Mouse (Mus musculus): Measurements from ENCODE around the gene Dennd1a. TPM values are rescaled to one million over a fixed set of nuclear protein-coding genes. Genes with fewer than 3 reads are reported as not detected.

Gene Dennd1a
- polyA plus RNA-seq, 1 experiment from 2014 or later, result 9.6 TPM

GRCm38 (mm10) chr2:38135427-38135826 is 151.8 kb downstream of the Dennd1a start:
- WGBS, result 60% methylated on average over 3 of the region's 3 CpGs
- Histone ChIP-seq H3K27me3 (replicated peaks; ENCODE audit: control insufficient read depth, insufficient read depth, low read length) (no peaks in the 10 kb centered on the region), H3K36me3 (ENCODE audit: control insufficient read depth, insufficient read depth, low read length) (no peaks in the 10 kb centered on the region), H3K4me2 (ENCODE audit: low read depth, low read length) (no peak overlapping the region), H3K9ac (ENCODE audit: low read depth, low read length) (no peak overlapping the region), H3K4me3 (ENCODE audit: low read length) (no peak overlapping the region), H3K4me1 (ENCODE audit: control insufficient read depth, insufficient read depth, low read length) (no peaks in the 10 kb centered on the region), H3K27ac (ENCODE audit: low read length) (no peak overlapping the region), H3K9me3 (ENCODE audit: control insufficient read depth, low read length) (no peaks in the 10 kb centered on the region)
- ATAC-seq, result no peak

- no peak overlapping the region for H3K4me2 ChIP-seq (ENCODE audit: low read depth, low read length)
- H3K4me1 ChIP-seq (ENCODE audit: control insufficient read depth, insufficient read depth, low read length), result no peaks in the 10 kb centered on the region
- H3K36me3 ChIP-seq (ENCODE audit: control insufficient read depth, insufficient read depth, low read length), result no peaks in the 10 kb centered on the region
- H3K4me3 ChIP-seq (ENCODE audit: low read length), result no peak overlapping the region
- H3K27me3 ChIP-seq (replicated peaks; ENCODE audit: control insufficient read depth, insufficient read depth, low read length), result no peaks in the 10 kb centered on the region
- WGBS, result 90% methylated on average over 5 of the region's 5 CpGs
- H3K27ac ChIP-seq (ENCODE audit: low read length), result no peak overlapping the region
- H3K9ac ChIP-seq (ENCODE audit: low read depth, low read length), result no peak overlapping the region
- no peak for ATAC-seq
- H3K9me3 ChIP-seq (ENCODE audit: control insufficient read depth, low read length), result no peaks in the 10 kb centered on the region
Measured at GRCm38 (mm10) chr2:38133036-38133825, 154.0 kb downstream of the Dennd1a start.

GRCm38 (mm10) chr2:38132233-38132822 is 154.9 kb downstream of the Dennd1a start:
- WGBS, result 86% methylated on average over 1 of the region's 1 CpGs
- no peak for ATAC-seq
- no peaks in the 10 kb centered on the region for H3K4me1 ChIP-seq (ENCODE audit: control insufficient read depth, insufficient read depth, low read length)
- no peak overlapping the region for H3K4me3 ChIP-seq (ENCODE audit: low read length)
- H3K27me3 ChIP-seq (replicated peaks; ENCODE audit: control insufficient read depth, insufficient read depth, low read length), result no peaks in the 10 kb centered on the region
- H3K36me3 ChIP-seq (ENCODE audit: control insufficient read depth, insufficient read depth, low read length), result no peaks in the 10 kb centered on the region
- no peak overlapping the region for H3K9ac ChIP-seq (ENCODE audit: low read depth, low read length)
- no peak overlapping the region for H3K4me2 ChIP-seq (ENCODE audit: low read depth, low read length)
- H3K27ac ChIP-seq (ENCODE audit: low read length), result no peak overlapping the region
- H3K9me3 ChIP-seq (ENCODE audit: control insufficient read depth, low read length), result no peaks in the 10 kb centered on the region

- WGBS, result 81% methylated on average over 1 of the region's 1 CpGs
- Histone ChIP-seq H3K4me3 (ENCODE audit: low read length) (no peak overlapping the region), H3K9me3 (ENCODE audit: control insufficient read depth, low read length) (no peaks in the 10 kb centered on the region), H3K36me3 (ENCODE audit: control insufficient read depth, insufficient read depth, low read length) (no peaks in the 10 kb centered on the region), H3K4me1 (ENCODE audit: control insufficient read depth, insufficient read depth, low read length) (no peaks in the 10 kb centered on the region), H3K27ac (ENCODE audit: low read length) (no peak overlapping the region), H3K27me3 (replicated peaks; ENCODE audit: control insufficient read depth, insufficient read depth, low read length) (no peaks in the 10 kb centered on the region), H3K9ac (ENCODE audit: low read depth, low read length) (no peak overlapping the region), H3K4me2 (ENCODE audit: low read depth, low read length) (no peak overlapping the region)
- ATAC-seq, result no peak
Measured at GRCm38 (mm10) chr2:38131538-38131937, 155.7 kb downstream of the Dennd1a start.

GRCm38 (mm10) chr2:38129961-38130802 is 157.0 kb downstream of the Dennd1a start:
- no peak overlapping the region for H3K4me2 ChIP-seq (ENCODE audit: low read depth, low read length)
- H3K4me1 ChIP-seq (ENCODE audit: control insufficient read depth, insufficient read depth, low read length), result no peaks in the 10 kb centered on the region
- no peaks in the 10 kb centered on the region for H3K9me3 ChIP-seq (ENCODE audit: control insufficient read depth, low read length)
- no peak overlapping the region for H3K27ac ChIP-seq (ENCODE audit: low read length)
- no peak overlapping the region for H3K9ac ChIP-seq (ENCODE audit: low read depth, low read length)
- ATAC-seq, result no peak
- 73% methylated on average over 6 of the region's 6 CpGs for WGBS
- no peak overlapping the region for H3K4me3 ChIP-seq (ENCODE audit: low read length)
- no peaks in the 10 kb centered on the region for H3K27me3 ChIP-seq (replicated peaks; ENCODE audit: control insufficient read depth, insufficient read depth, low read length)
- H3K36me3 ChIP-seq (ENCODE audit: control insufficient read depth, insufficient read depth, low read length), result no peaks in the 10 kb centered on the region

GRCm38 (mm10) chr2:38126383-38126732 is 160.8 kb downstream of the Dennd1a start:
- no peaks in the 10 kb centered on the region for H3K36me3 ChIP-seq (ENCODE audit: control insufficient read depth, insufficient read depth, low read length)
- H3K27me3 ChIP-seq (replicated peaks; ENCODE audit: control insufficient read depth, insufficient read depth, low read length), result no peaks in the 10 kb centered on the region
- H3K4me1 ChIP-seq (ENCODE audit: control insufficient read depth, insufficient read depth, low read length), result no peaks in the 10 kb centered on the region
- H3K4me3 ChIP-seq (ENCODE audit: low read length), result no peak overlapping the region
- H3K9me3 ChIP-seq (ENCODE audit: control insufficient read depth, low read length), result no peaks in the 10 kb centered on the region
- H3K4me2 ChIP-seq (ENCODE audit: low read depth, low read length), result no peak overlapping the region
- no peak for ATAC-seq
- no peak overlapping the region for H3K27ac ChIP-seq (ENCODE audit: low read length)
- H3K9ac ChIP-seq (ENCODE audit: low read depth, low read length), result no peak overlapping the region
- 36% methylated on average over 3 of the region's 3 CpGs for WGBS

GRCm38 (mm10) chr2:38125671-38126382 is 161.4 kb downstream of the Dennd1a start:
- Histone ChIP-seq H3K4me2 (ENCODE audit: low read depth, low read length) (no peak overlapping the region), H3K27me3 (replicated peaks; ENCODE audit: control insufficient read depth, insufficient read depth, low read length) (no peaks in the 10 kb centered on the region), H3K4me1 (ENCODE audit: control insufficient read depth, insufficient read depth, low read length) (no peaks in the 10 kb centered on the region), H3K9me3 (ENCODE audit: control insufficient read depth, low read length) (no peaks in the 10 kb centered on the region), H3K4me3 (ENCODE audit: low read length) (no peak overlapping the region), H3K36me3 (ENCODE audit: control insufficient read depth, insufficient read depth, low read length) (no peaks in the 10 kb centered on the region), H3K9ac (ENCODE audit: low read depth, low read length) (no peak overlapping the region), H3K27ac (ENCODE audit: low read length) (no peak overlapping the region)
- 63% methylated on average over 5 of the region's 5 CpGs for WGBS
- ATAC-seq, result no peak

- H3K4me1 ChIP-seq (ENCODE audit: control insufficient read depth, insufficient read depth, low read length), result no peaks in the 10 kb centered on the region
- H3K9ac ChIP-seq (ENCODE audit: low read depth, low read length), result no peak overlapping the region
- H3K9me3 ChIP-seq (ENCODE audit: control insufficient read depth, low read length), result no peaks in the 10 kb centered on the region
- 93% methylated on average over 1 of the region's 1 CpGs for WGBS
- H3K4me3 ChIP-seq (ENCODE audit: low read length), result no peak overlapping the region
- no peak overlapping the region for H3K27ac ChIP-seq (ENCODE audit: low read length)
- ATAC-seq, result no peak
- H3K27me3 ChIP-seq (replicated peaks; ENCODE audit: control insufficient read depth, insufficient read depth, low read length), result no peaks in the 10 kb centered on the region
- H3K36me3 ChIP-seq (ENCODE audit: control insufficient read depth, insufficient read depth, low read length), result no peaks in the 10 kb centered on the region
- no peak overlapping the region for H3K4me2 ChIP-seq (ENCODE audit: low read depth, low read length)
Measured at GRCm38 (mm10) chr2:38124727-38125126, 162.5 kb downstream of the Dennd1a start.

GRCm38 (mm10) chr2:38115000-38115399 is 172.2 kb downstream of the Dennd1a start:
- H3K4me2 ChIP-seq (ENCODE audit: low read depth, low read length), result no peak overlapping the region
- H3K27me3 ChIP-seq (replicated peaks; ENCODE audit: control insufficient read depth, insufficient read depth, low read length), result no peaks in the 10 kb centered on the region
- WGBS, result 72% methylated on average over 2 of the region's 2 CpGs
- peaks cover 14% of the 10 kb centered on the region for H3K4me1 ChIP-seq (ENCODE audit: control insufficient read depth, insufficient read depth, low read length)
- H3K4me3 ChIP-seq (ENCODE audit: low read length), result no peak overlapping the region
- ATAC-seq, result peak; percentile 58
- H3K9ac ChIP-seq (ENCODE audit: low read depth, low read length), result no peak overlapping the region
- no peaks in the 10 kb centered on the region for H3K9me3 ChIP-seq (ENCODE audit: control insufficient read depth, low read length)
- H3K27ac ChIP-seq (ENCODE audit: low read length), result peak overlapping the region; percentile 41; the same call in 1 of the 2 replicates
- H3K36me3 ChIP-seq (ENCODE audit: control insufficient read depth, insufficient read depth, low read length), result no peaks in the 10 kb centered on the region

Measured in intestine, embryonic 16.5 days (tissue).